Mouse (Mus musculus): ENCODE results near the gene Gm49416. TPM values are rescaled to one million over a fixed set of nuclear protein-coding genes. Genes with fewer than 3 reads are reported as not detected.

Gene Gm49416
- polyA plus RNA-seq (2017; shearing (Covaris generic)): not detected

DNA sequence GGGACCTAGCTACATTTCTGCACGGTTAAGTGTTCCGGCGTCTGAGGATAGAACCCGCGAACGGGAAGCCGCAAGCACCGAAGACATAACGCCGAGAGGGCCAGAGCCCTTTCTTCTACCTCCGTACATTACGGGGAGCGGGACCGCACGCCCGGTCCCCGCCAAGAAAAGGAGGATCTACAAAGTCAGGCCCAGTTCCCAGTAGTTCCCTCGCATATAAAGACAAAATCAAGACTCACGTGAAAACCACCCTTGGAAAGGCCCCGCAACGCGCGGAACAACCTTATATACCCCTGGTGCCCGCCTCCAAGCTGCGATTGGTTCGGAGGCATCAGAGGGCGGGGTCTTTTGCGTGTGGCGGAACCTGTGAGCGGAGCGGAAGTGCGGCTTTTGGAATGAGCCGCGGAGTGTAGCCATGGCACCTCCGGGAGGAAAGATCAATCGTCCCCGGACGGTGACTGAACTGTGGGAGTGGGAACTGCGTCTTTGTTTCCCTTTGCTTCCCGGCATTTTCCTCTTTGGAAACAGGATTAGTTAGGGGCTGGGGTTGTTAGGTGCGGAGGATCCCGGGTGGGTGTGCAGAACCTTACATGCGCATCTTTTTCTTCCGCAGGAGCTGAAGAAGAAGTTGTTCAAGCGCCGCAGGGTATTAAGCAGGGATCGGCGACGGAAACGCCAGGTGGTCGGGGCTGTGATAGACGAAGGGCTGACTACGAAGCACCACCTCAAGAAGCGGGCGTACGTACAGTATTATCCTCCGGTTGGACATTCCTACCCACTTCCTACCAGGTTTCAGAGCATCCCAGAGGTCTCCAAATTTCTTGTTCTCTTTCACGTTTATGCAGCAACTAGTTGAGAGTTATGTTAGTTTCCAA lies at the start of gene Gm49416, which contains the start of gene 1810009A15Rik:
Gene Gm49416 (plus strand): TSS at position 416 of the 875 bp plus-strand sequence.
Gene 1810009A15Rik (plus strand): TSS at position 343 of the 875 bp plus-strand sequence.

DNA sequence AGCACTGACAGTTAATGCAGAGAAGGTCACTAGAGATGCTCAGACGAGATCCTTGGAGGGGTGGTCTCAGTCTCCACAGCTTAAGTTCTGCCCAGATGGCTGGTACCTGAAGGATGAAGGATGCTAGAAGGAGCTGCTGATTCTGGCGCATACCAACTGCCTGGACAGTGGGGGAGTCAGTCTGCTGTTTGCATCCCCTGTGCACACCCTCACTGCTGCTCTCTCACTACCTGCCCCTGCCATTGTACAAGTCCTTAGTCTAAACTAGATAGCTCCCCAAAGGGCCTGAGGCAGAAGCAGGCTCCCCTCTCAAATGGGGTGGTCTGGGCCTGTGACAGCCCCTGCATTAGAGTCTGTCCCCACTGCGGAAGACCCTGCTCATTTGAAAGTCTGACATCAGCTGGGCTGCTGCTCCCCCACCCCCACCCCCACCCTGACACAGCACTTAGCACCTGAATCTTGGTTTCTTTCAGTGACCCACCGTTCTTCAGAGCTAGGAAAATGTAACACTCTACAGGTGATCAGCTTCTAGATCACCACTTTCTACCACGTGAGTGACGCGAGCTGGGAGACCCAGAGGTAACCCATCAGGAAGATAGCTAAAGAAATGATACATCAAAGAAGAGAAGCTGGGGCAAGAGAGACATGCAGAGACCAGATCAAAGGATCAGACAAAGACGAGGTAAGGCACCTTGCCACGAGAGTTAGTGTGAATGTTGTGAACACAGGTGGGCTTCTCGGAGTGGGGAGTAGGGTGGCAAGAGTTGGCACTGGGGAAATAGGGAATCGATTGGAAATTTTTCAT lies 49.4 kb upstream of the Gm49416 start, which contains the start of gene Gng3:
Gene Gng3 (minus strand): TSS at position 92 of the 805 bp plus-strand sequence.

DNA sequence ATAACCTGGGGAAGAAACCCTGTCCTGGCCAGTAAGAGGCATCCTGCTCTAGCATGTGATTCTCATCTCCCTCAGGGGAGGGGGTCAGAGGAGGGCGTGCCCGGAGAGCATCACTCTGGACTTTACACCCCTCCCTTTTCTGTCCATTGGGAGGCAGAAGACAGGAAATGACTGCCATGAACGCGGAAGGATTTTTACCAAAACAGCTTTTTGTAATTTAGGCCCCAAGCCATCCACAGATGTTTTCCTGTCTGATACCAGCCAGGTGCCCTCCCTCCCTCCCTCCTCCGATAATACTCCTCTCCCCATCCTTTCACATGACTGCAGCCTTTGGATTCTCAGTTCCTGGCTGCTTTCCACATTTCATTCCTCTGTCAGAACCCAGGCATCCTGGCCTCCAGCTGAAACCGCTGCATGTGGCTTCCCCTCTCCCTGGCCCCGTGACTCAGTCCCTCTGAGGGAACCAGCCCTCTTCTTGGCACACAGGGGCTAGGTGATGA lies 38.3 kb upstream of the Gm49416 start, which contains the start of gene Lrrn4cl:
Gene Lrrn4cl (plus strand): TSS at position 367 of the 500 bp plus-strand sequence.

DNA sequence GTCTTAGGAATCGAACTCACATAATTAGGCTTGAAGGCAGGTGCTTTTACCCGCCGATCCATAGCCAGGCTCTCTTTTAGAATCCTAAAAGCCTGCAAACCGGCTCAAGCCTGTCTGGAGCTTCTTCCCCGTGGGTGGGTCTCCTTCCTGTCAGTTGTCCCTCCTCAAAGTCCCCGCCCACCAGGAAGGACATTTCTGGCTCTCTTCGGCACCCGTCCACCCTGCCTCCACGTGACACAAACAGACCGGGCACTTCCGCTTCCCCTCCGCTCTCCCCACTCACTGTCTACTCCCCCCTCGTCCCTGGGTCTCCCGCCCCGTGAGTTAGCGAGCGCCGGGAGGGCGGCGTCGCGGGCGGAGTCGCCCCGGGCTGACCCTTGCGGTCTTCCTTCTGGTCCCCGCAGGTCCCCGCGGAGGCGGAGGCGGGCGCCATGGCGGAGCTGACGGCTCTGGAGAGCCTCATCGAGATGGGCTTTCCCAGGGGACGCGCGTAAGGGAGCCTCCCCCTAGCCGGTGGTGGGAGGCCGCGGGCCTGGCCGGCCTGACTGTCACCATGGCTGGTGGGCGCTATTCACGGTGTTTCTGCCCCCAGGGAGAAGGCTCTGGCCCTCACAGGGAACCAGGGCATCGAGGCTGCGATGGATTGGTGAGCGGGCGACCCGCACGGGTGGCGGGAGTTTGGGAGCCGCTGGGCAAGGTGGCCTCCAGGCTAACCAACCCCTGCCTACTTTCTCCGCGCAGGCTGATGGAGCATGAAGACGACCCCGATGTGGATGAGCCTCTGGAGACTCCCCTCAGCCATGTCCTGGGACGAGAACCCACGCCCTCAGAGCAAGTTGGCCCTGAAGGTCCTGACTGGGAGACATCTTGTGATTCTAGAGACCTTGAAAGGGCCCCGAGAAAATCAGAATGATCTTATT lies 17.2 kb upstream of the Gm49416 start, which contains the start of gene Ubxn1:
Gene Ubxn1 (plus strand): TSS at position 230 of the 920 bp plus-strand sequence.

DNA sequence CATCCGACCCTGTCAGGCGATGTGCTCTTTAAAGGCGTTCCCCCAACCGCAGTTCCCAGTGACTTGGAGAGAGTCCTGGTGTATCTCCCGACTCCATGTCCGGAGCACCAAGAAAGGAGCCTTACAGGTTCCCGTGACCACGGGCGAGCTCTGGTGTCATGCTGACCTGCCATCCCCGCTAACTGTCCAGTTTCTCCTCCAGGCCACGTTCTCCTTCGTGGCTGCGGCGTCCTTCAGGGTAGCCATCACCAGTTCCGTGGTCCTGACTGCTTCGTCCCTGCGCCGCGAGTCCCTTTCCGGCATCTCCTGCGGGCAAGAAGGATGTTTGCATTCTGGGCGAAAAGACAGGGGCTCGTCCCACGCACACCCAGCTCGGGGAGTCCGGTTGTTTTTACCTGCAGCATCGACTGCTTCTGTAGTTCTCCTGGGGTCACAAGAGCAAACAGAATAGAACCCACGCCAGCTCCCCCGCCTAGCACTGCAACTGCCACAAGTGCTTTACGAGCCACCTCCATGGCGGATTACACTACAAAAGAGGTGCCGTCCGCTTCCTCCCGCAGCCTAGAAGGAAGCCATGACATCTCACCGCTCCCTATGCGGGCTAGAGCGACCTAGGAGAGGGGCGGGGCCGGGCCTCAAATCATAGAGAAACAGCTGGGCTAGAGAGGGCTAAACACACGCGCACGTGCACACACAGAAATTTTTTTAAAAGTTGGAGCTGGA lies 8.3 kb upstream of the Gm49416 start, which contains the start of gene Uqcc3:
Gene Uqcc3 (minus strand): TSS at position 613 of the 723 bp plus-strand sequence.

GRCm38 (mm10) chr19:8883616-8884015 lies 5.1 kb upstream of the Gm49416 start, which contains the start of the genes Lbhd1 and Gm49403:
Lbhd1 (plus strand) TSS chr19:8883732.
Gm49403 (plus strand) TSS chr19:8883930.

DNA sequence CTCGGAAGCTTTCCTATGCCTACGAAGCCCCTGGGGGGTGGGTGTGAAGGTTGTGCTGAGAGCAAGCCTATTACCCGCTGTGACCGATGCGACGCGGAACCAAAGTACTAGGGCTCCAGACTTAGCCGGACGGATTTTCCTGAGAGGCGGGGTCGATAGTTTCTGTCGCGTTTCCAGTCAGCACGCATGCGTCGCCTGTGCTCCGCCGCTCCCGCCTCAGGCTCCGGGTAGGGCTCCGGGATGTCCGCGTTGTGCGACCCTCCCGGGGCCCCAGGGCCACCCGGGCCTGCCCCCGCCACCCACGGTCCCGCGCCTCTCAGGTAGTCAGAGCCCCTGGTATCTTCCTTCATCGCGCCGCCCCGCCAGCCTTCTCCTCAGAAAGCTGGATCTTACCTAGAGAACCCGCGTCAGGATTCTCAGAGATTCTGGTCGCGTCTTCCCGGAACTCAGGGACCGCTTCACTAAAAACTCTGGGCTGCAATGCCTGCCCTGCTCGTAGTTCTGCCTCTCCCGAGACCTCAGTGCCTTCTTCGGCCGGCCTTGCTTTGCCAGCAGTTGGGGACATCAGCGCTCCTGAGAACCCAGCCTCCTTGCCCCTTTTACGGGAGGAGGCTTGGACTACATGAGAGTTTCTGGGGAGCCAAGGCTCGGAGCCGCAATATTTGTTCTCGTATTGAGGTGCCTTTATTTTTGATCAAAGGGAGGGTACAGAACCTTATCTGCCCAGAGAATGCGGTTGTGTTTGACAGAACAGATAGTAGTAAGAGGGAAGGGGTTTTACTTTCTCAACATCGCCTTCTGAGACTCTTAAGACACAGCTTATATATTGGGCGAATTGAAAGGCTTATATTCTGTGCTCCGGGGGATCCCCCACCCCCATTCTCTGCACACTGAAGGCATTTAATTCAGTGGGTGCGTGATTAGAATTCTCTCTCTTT lies 4.4 kb downstream of the Gm49416 start, which contains the start of gene Ints5:
Gene Ints5 (plus strand): TSS at position 177 of the 938 bp plus-strand sequence.

GRCm38 (mm10) chr19:8897865-8898495 lies 9.3 kb downstream of the Gm49416 start, which contains the start of gene Ganab:
Ganab (plus strand) TSS chr19:8898071.

GRCm38 (mm10) chr19:8920073-8920736 lies 31.5 kb downstream of the Gm49416 start, which contains the start of gene B3gat3:
B3gat3 (plus strand) TSS chr19:8920374.

DNA sequence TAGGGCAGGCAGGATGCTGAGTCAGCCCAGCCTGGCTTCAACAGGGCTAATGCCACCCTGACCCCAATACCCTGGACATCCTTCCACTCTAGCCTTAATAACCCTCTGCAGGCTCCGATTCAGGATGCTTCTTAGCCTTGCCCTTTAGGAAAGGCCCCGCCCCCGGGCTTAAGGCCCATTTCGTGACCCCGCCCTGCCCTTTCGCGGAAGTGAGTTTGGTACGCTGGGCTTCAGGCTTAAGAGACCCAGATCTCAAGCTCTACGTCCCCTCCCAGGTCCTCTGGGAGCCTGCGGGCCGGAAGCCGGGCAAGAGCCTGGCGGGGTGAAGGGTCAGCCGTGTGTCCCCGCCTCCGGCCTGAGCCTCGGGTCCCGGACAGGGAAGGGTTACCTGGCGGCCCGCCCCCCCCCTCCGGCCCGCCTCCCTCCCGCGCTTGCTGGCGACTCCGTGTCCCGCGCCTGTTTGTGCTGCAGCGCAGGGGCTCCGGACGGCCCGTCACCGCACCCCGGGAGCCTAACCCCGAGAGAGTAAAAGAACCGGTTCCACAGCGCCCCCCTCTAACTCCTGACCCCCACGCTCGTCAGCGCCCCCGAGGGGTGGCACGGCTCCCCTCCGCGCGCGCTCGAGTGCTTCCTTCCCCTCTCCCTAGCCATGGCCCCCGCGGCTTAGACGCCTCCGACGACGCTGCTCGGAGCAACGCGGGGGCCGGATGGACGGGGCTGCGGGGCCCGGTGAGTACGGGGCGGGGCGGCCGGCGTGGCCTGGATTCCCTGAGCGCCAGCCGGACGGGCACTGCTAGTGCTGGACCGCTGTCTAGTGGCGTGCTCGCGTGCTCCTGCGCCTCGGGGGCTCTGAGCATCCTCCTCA lies 40.7 kb downstream of the Gm49416 start, which contains the start of the genes Rom1 and Eml3:
Gene Rom1 (minus strand): TSS at position 133 of the 865 bp plus-strand sequence.
Gene Eml3 (plus strand): TSS at position 329 of the 865 bp plus-strand sequence.

DNA sequence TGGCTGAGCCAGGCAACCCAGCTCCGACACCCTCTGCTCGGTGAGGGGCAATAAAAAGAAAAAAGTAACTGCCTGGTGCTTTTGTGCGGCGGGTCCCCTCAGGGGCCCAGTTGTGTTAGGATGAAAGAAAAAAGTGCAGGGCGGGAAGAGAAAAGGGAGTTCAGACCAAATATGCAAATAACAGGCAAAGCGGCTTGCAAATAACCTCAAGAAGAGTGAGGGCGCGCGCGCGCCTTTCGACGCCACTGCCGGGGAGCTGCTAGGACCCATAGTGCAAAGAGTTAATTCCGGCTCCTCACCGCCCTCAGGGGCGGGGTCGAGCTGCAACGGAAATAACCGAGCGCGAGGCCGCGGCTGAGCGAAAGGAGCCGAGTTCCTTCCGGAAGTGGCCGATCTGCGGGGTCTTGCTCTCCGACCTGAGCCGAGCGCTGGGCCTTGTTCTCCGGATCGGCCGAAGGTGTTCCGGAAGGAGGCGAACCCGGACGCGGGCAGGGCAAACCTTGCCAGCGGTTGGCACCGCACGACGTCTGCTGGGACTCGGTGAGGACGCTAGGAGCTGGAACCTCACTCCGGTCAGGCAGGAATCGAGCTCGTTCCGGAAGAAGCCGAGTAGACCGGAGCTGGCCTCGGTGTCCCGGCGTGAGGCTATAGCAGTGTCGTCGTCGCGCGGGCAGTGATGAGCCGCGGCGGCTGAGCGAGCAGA lies 52.9 kb downstream of the Gm49416 start, which contains the start of gene Mta2:
Gene Mta2 (plus strand): TSS at position 361 of the 703 bp plus-strand sequence.

Other genes with a start within 250 kb of the Gm49416 start
- not detected for gene Chrm1, start 225.1 kb upstream of the Gm49416 start, polyA plus RNA-seq (2017; shearing (Covaris generic))
- gene Slc3a2, start 165.6 kb upstream of the Gm49416 start, polyA plus RNA-seq (2017; shearing (Covaris generic)): 127 TPM
- gene Wdr74, start 153.1 kb upstream of the Gm49416 start, polyA plus RNA-seq (2017; shearing (Covaris generic)): 84.1 TPM
- gene 1700092M07Rik, start 148.2 kb upstream of the Gm49416 start, polyA plus RNA-seq (2017; shearing (Covaris generic)): 3.2 TPM
- gene Stx5a, start 147.5 kb upstream of the Gm49416 start, polyA plus RNA-seq (2017; shearing (Covaris generic)): 169 TPM
- 265 TPM for gene Nxf1, start 131.9 kb upstream of the Gm49416 start, polyA plus RNA-seq (2017; shearing (Covaris generic))
- gene Tmem223, start 117.9 kb upstream of the Gm49416 start, polyA plus RNA-seq (2017; shearing (Covaris generic)): 102 TPM
- gene Tmem179b, start 114.5 kb upstream of the Gm49416 start, polyA plus RNA-seq (2017; shearing (Covaris generic)): 170 TPM
- gene Taf6l, start 102.5 kb upstream of the Gm49416 start, polyA plus RNA-seq (2017; shearing (Covaris generic)): 5.1 TPM
- 164 TPM for gene Polr2g, start 90.3 kb upstream of the Gm49416 start, polyA plus RNA-seq (2017; shearing (Covaris generic))
- 3.8 TPM for gene Zbtb3, start 86.4 kb upstream of the Gm49416 start, polyA plus RNA-seq (2017; shearing (Covaris generic))
- 54.6 TPM for gene Ttc9c, start 69.6 kb upstream of the Gm49416 start, polyA plus RNA-seq (2017; shearing (Covaris generic))
- gene Hnrnpul2, start 68.9 kb upstream of the Gm49416 start, polyA plus RNA-seq (2017; shearing (Covaris generic)): 8.4 TPM
- not detected for gene AC129217.1, start 59.2 kb upstream of the Gm49416 start, polyA plus RNA-seq (2017; shearing (Covaris generic))
- 105 TPM for gene Bscl2, start 51.5 kb upstream of the Gm49416 start, polyA plus RNA-seq (2017; shearing (Covaris generic))
- gene Gng3, start 49.7 kb upstream of the Gm49416 start, polyA plus RNA-seq (2017; shearing (Covaris generic)): 0.35 TPM
- gene Lrrn4cl, start 38.2 kb upstream of the Gm49416 start, polyA plus RNA-seq (2017; shearing (Covaris generic)): not detected
- 159 TPM for gene Ubxn1, start 17.4 kb upstream of the Gm49416 start, polyA plus RNA-seq (2017; shearing (Covaris generic))
- gene Uqcc3, start 8.0 kb upstream of the Gm49416 start, polyA plus RNA-seq (2017; shearing (Covaris generic)): 84.5 TPM
- 110 TPM for gene Lbhd1, start 5.2 kb upstream of the Gm49416 start, polyA plus RNA-seq (2017; shearing (Covaris generic))
- not detected for gene Gm49403, start 5.0 kb upstream of the Gm49416 start, polyA plus RNA-seq (2017; shearing (Covaris generic))
- gene 1810009A15Rik, start 73 bp upstream of the Gm49416 start, polyA plus RNA-seq (2017; shearing (Covaris generic)): 59.2 TPM
- gene Ints5, start 4.1 kb downstream of the Gm49416 start, polyA plus RNA-seq (2017; shearing (Covaris generic)): 47.9 TPM
- 137 TPM for gene Ganab, start 9.1 kb downstream of the Gm49416 start, polyA plus RNA-seq (2017; shearing (Covaris generic))
- 33.9 TPM for gene B3gat3, start 31.4 kb downstream of the Gm49416 start, polyA plus RNA-seq (2017; shearing (Covaris generic))
- gene Rom1, start 40.4 kb downstream of the Gm49416 start, polyA plus RNA-seq (2017; shearing (Covaris generic)): 12.2 TPM
- gene Eml3, start 40.6 kb downstream of the Gm49416 start, polyA plus RNA-seq (2017; shearing (Covaris generic)): 68.2 TPM
- gene Mta2, start 52.9 kb downstream of the Gm49416 start, polyA plus RNA-seq (2017; shearing (Covaris generic)): 197 TPM
- 47.2 TPM for gene Tut1, start 64.9 kb downstream of the Gm49416 start, polyA plus RNA-seq (2017; shearing (Covaris generic))
- 339 TPM for gene Eef1g, start 78.1 kb downstream of the Gm49416 start, polyA plus RNA-seq (2017; shearing (Covaris generic))
- 113 TPM for gene Ahnak, start 100.4 kb downstream of the Gm49416 start, polyA plus RNA-seq (2017; shearing (Covaris generic))
- not detected for gene Scgb1a1, start 199.0 kb downstream of the Gm49416 start, polyA plus RNA-seq (2017; shearing (Covaris generic))
- 20.7 TPM for gene Asrgl1, start 246.7 kb downstream of the Gm49416 start, polyA plus RNA-seq (2017; shearing (Covaris generic))

All from activated CD4-positive, CD25-positive, alpha-beta regulatory T cell, adult 9 weeks (primary cell).